Mouse (Mus musculus) neural tube, embryonic 12.5 days (tissue): ENCODE data around the gene Slc35f3. TPM values are rescaled to one million over a fixed set of nuclear protein-coding genes. Genes with fewer than 3 reads are reported as not detected.

Experiments
- ATAC-seq: fragments of 200-750 bp; cut with Nextera tagmentation; 2 replicates; pipeline ENCODE4 v1.8.0; 2017; ENCODE audit warnings: low read depth, mild to moderate bottlenecking, moderate TSS enrichment, moderate library complexity; ENCODE audit not compliant: low FRiP score
- H3K27ac ChIP-seq: fragments of 300-500 bp; sonication (generic); 2 replicates; pipeline ENCODE4 v1.5.1; 2016
- H3K27me3 ChIP-seq: fragments of 300-500 bp; sonication (generic); replicated peaks from 2 replicates; pipeline ENCODE4 v1.6.1; 2016; ENCODE audit warnings: mild to moderate bottlenecking
- H3K36me3 ChIP-seq: fragments of 300-500 bp; sonication (generic); 2 replicates; pipeline ENCODE4 v1.6.1; 2016; ENCODE audit warnings: mild to moderate bottlenecking
- H3K4me1 ChIP-seq: fragments of 300-500 bp; sonication (generic); 2 replicates; pipeline ENCODE4 v1.6.1; 2016
- H3K4me2 ChIP-seq: fragments of 300-500 bp; sonication (generic); replicated peaks from 2 replicates; pipeline ENCODE4 v1.6.1; 2016; ENCODE audit warnings: mild to moderate bottlenecking
- H3K4me3 ChIP-seq: fragments of 300-500 bp; sonication (generic); 2 replicates; pipeline ENCODE4 v1.5.1; 2016
- H3K9ac ChIP-seq: fragments of 300-500 bp; sonication (generic); 2 replicates; pipeline ENCODE4 v1.6.1; 2016; ENCODE audit warnings: mild to moderate bottlenecking
- H3K9me3 ChIP-seq: fragments of 300-500 bp; sonication (generic); 2 replicates; pipeline ENCODE4 v1.6.1; 2016; ENCODE audit warnings: mild to moderate bottlenecking
- WGBS: fragments of 180-500 bp; shearing (Covaris S2); methylation state at CpG from one replicate; pipeline ENCODE4 v1.1.7; 2016; 5-methylcytosine and 5-hydroxymethylcytosine counted together
- polyA plus RNA-seq: library from polyadenylated mRNA; unstranded; fragments of >200 nt; fragmentation: Nextera tagmentation; extraction: Ambion mirVana; gene quantifications from 2 replicates; pipeline ENCODE4 v1.2.1, GENCODE M21; 2016

The Slc35f3 gene
- polyA plus RNA-seq = 0.36 and 0.61 TPM in 2 replicates

DNA sequence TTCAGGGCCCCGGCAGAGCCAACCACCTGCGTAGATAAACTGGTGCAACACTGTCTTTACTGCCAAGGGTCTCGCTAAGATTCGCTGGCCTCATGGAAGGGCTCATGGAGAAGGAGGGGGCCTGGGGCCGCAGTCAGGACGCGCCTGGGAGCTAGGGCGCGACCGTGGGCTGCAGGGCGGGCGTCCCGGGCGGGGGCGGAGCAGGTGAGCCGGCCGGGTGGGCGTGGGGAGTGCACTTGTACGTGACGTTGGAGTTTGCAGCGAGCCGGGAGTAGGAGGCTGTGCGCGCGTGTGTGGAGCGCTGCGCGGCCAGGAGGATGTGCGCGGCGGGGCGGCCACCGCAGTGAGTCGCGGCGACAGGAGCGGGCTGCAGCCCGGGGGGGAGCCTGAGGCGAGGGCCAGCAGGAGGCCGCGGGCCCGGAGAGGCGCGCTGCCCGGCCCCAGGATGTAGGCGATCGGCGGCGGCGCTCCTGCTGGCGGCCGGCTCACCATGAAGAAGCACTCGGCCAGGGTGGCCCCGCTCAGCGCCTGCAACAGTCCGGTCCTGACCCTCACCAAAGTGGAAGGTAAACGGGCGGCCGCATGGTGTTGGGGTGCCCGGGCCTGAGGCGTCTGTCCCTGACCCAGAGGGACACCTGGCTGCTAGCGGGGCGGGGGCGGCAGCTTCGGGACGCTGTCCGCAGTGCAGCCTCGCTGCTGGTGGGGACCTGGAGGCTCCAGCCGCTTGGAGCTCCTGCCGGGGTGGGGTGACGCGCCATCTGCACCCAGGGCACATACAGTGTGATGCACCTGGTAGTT is at the start of gene Slc35f3:
Slc35f3 (plus strand) TSS at position 263 of the 798 bp plus-strand sequence.
- peaks cover 28% of the 10 kb centered on the region for H3K27me3 ChIP-seq
- H3K9me3 ChIP-seq = no peaks in the 10 kb centered on the region

DNA sequence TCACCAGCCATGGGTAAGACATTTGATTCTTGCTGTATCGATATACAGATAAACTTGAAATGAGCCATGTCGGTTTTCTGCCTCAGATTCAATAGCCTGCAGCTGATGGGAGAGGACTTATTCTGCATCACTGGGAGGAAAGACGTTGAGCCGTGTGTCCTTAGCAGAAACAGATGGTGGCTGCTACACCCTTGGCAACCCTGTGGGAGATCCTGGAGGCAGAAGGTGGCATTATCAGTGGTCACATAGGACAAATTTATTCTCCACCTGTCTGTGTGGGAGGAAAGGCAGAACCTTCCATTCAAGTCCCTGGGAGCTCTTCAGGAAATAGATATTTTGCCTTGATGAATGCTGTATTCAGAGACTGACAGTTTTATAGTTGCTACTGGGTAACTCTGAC is 47.9 kb upstream of the Slc35f3 start:
- no peak overlapping the region for H3K4me2 ChIP-seq
- H3K36me3 ChIP-seq = no peaks in the 10 kb centered on the region
- no peak overlapping the region for H3K9ac ChIP-seq
- no peaks in the 10 kb centered on the region for H3K9me3 ChIP-seq
- H3K4me3 ChIP-seq = no peak overlapping the region
- ATAC-seq = no peak
- 76% methylated on average over 4 of the region's 4 CpGs for WGBS
- H3K4me1 ChIP-seq = no peaks in the 10 kb centered on the region
- H3K27ac ChIP-seq = no peak overlapping the region
- no peaks in the 10 kb centered on the region for H3K27me3 ChIP-seq

More for the DNA sequence above, at the start of gene Slc35f3:
- WGBS = under 1% methylated on average over 72 of the region's 72 CpGs
- Histone ChIP-seq H3K4me1 (peaks cover 6% of the 10 kb centered on the region; the same call in 1 of the 2 replicates), H3K36me3 (no peaks in the 10 kb centered on the region), H3K4me3 (peak within 1 kb of the TSS; percentile 52), H3K27ac (no peak within 1 kb of the TSS), H3K4me2 (peak within 1 kb of the TSS; percentile 97), H3K9ac (peak within 1 kb of the TSS; percentile 56)
- peak; percentile 74 for ATAC-seq

DNA sequence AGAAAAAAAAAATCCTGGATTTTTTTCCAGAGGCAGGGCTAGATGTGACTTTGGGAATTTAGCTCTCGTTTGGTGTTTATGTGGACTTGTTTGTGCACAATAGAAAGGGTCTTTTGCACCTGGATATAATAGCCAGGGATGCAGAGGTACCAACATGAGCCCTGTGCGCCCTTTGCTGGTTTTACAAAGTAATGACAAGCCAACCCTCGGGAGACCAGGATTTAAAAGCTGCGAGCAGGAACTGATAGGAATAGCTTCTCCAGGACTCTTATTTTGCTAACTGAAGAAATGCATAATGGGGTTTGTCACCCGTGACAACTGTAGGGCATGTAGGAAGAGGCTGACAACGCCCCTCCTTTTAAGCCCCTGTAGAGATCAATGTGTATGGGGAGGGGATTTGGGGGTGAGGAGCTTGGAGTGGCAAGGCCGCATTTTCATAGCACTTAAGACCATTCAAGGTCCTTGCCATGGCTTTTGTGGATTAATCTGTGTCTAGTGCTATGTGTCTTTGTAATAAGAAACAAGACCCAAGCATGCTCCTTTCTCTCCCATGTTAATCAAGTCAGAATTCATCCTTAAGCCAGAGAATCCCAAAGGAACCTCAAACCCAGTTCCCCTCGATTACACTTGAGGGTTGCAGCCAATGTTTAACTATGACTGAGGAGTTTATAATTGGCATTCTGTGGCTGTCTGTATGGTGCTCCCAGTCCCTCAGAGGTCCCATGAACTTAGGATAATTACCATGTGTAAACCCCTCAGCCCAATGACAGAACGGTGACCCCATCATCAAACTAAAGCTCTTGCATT is 41.6 kb upstream of the Slc35f3 start:
- no peaks in the 10 kb centered on the region for H3K9me3 ChIP-seq
- no peaks in the 10 kb centered on the region for H3K27me3 ChIP-seq
- H3K9ac ChIP-seq = no peak overlapping the region
- H3K4me1 ChIP-seq = no peaks in the 10 kb centered on the region
- H3K27ac ChIP-seq = no peak overlapping the region
- no peak for ATAC-seq
- H3K4me3 ChIP-seq = no peak overlapping the region
- 42% methylated on average over 9 of the region's 9 CpGs for WGBS
- no peak overlapping the region for H3K4me2 ChIP-seq
- H3K36me3 ChIP-seq = no peaks in the 10 kb centered on the region

DNA sequence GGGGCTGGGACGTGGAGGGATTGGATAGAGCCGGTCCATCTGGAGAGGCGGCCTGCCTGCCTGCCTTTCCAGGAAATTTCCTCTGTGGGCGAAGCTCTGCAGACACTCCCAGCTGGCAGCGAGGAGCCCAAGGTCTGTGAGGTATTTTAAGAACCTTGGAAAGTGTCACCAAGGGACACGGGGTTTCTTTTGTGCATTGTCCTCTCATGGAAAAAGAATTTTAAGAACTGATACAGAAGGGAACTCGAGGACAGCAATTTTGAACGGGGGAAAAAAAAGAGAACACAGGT is 41.0 kb upstream of the Slc35f3 start:
- WGBS = 66% methylated on average over 8 of the region's 8 CpGs
- no peaks in the 10 kb centered on the region for H3K4me1 ChIP-seq
- no peak overlapping the region for H3K4me3 ChIP-seq
- H3K36me3 ChIP-seq = no peaks in the 10 kb centered on the region
- no peaks in the 10 kb centered on the region for H3K27me3 ChIP-seq
- no peak overlapping the region for H3K9ac ChIP-seq
- no peak overlapping the region for H3K4me2 ChIP-seq
- no peaks in the 10 kb centered on the region for H3K9me3 ChIP-seq
- ATAC-seq = no peak
- H3K27ac ChIP-seq = no peak overlapping the region

DNA sequence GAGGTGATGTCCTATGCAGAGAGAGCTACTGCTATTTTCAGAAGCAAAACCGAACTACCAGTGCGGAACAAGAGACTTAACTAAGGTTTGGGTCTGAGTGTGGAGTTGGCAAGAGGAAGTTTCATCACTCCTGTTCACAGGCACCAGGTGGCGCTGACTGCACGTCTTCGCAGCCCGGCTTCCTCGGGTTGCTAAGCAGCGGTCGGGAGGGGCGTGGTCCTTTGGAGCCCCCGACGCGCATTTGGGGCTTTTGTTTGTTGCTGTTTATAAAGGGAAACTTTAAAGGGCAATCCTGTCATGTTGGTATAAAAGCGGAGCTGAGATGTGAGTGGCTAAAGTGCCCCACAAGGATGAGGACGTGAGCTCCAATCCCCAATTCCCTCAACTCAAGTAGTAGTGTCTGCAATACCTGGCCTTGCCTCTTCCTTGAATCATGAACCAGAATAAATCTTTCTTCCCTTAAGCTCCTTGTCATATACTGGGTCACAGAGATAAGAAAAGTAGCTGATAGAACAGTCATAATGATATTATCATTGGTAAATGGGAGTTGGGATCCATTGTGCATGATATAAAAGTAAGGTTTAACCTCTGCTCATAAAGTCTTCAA is 40.1 kb upstream of the Slc35f3 start:
- H3K9ac ChIP-seq = no peak overlapping the region
- no peaks in the 10 kb centered on the region for H3K9me3 ChIP-seq
- peak; percentile 53; the same call in 1 of the 2 replicates for ATAC-seq
- no peaks in the 10 kb centered on the region for H3K36me3 ChIP-seq
- no peaks in the 10 kb centered on the region for H3K4me1 ChIP-seq
- WGBS = 4% methylated on average over 15 of the region's 15 CpGs
- no peaks in the 10 kb centered on the region for H3K27me3 ChIP-seq
- no peak overlapping the region for H3K27ac ChIP-seq
- H3K4me2 ChIP-seq = peak overlapping the region; percentile 52
- H3K4me3 ChIP-seq = no peak overlapping the region

DNA sequence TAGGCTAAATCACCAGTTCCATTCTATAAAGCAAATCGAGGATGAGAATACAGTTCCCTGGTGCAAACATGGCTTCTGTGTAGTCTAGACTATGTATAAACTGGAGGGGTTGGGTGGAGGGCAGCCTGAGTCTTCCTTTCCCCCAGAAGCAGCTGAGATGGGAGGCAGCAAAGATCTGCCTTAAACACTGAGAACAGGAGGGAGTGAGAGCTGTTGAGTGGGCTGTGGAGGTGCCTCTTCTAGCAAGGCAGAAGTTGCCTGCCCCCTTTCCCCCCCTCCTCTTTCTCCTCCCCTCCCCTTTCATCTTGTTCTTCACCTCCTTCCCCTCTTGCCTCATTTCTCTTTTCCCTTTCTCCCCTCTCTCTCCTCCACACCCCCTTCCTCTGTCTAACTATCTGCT is 33.2 kb upstream of the Slc35f3 start:
- H3K4me3 ChIP-seq = no peak overlapping the region
- no peak overlapping the region for H3K27ac ChIP-seq
- no peaks in the 10 kb centered on the region for H3K4me1 ChIP-seq
- H3K9me3 ChIP-seq = no peaks in the 10 kb centered on the region
- no peaks in the 10 kb centered on the region for H3K36me3 ChIP-seq
- H3K27me3 ChIP-seq = no peaks in the 10 kb centered on the region
- H3K4me2 ChIP-seq = no peak overlapping the region
- H3K9ac ChIP-seq = no peak overlapping the region
- ATAC-seq = no peak
- WGBS = 88% methylated on average over 1 of the region's 1 CpGs

DNA sequence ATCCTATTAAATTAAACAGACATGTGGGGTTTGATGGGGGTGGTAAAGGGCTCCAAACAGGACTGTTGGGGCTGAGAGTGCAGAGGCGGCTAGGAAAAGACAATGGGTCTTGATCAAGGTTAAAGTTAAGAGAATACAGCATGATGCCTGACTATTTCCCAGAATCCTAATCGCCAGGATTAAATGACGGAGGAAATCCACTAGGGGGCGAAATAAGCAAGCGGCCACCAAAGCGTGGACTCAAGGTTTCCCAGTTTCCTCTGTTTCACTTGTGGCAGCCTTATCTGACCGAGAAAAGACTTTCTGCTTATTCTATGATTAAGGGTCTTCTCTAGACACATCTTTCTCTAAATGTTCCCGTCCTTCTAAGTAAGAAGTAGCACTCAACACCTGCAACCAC is 31.2 kb upstream of the Slc35f3 start:
- H3K9me3 ChIP-seq = no peaks in the 10 kb centered on the region
- H3K4me1 ChIP-seq = no peaks in the 10 kb centered on the region
- no peaks in the 10 kb centered on the region for H3K27me3 ChIP-seq
- 32% methylated on average over 8 of the region's 8 CpGs for WGBS
- no peak overlapping the region for H3K9ac ChIP-seq
- H3K4me3 ChIP-seq = no peak overlapping the region
- no peak overlapping the region for H3K4me2 ChIP-seq
- no peak for ATAC-seq
- no peaks in the 10 kb centered on the region for H3K36me3 ChIP-seq
- no peak overlapping the region for H3K27ac ChIP-seq

DNA sequence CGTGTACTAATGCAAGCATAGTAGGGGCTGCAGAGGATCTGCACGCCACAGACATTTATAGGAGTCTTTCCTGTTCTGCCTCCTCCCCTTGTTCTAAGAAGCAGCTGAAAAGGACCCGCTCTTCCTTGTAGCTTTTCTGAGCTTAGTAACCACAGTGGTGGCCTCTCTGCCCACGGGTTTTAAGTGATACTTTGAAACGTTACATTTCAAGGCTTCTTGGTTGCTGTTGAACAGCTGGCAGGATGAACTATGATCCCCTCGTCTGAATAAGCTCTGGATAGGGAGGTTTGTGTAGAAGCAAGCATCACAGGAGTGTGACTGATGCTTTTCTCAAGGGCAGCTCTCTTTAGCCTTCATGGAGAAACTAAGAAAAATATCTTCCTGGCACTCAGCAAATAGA is 28.6 kb upstream of the Slc35f3 start:
- no peak overlapping the region for H3K27ac ChIP-seq
- H3K4me1 ChIP-seq = no peaks in the 10 kb centered on the region
- H3K9me3 ChIP-seq = no peaks in the 10 kb centered on the region
- H3K27me3 ChIP-seq = no peaks in the 10 kb centered on the region
- H3K4me2 ChIP-seq = no peak overlapping the region
- WGBS = 50% methylated on average over 6 of the region's 6 CpGs
- no peak overlapping the region for H3K4me3 ChIP-seq
- no peaks in the 10 kb centered on the region for H3K36me3 ChIP-seq
- no peak overlapping the region for H3K9ac ChIP-seq
- ATAC-seq = no peak

DNA sequence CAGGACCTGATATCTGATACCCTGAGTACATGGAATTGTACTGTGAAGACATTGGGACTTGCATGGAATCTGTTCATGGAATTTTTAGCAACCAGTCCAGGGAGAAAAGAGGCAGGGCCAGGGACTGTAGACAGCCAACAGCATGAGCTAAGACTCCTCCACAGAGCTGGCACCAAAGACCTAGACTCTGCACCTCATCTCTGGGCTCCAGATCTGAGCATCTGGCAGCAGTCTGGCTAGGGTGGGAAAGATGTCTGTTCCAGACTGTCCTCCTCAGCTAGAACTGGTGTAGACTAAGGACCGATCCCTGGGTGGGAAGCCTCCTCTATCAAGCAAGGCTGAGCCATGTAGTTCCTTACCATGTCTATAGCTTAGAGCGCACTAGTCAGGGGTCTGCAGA is 25.9 kb upstream of the Slc35f3 start:
- H3K27ac ChIP-seq = no peak overlapping the region
- no peaks in the 10 kb centered on the region for H3K9me3 ChIP-seq
- no peak for ATAC-seq
- no peak overlapping the region for H3K4me2 ChIP-seq
- H3K4me3 ChIP-seq = no peak overlapping the region
- H3K36me3 ChIP-seq = no peaks in the 10 kb centered on the region
- 96% methylated on average over 2 of the region's 2 CpGs for WGBS
- no peaks in the 10 kb centered on the region for H3K4me1 ChIP-seq
- H3K27me3 ChIP-seq = no peaks in the 10 kb centered on the region
- H3K9ac ChIP-seq = no peak overlapping the region

DNA sequence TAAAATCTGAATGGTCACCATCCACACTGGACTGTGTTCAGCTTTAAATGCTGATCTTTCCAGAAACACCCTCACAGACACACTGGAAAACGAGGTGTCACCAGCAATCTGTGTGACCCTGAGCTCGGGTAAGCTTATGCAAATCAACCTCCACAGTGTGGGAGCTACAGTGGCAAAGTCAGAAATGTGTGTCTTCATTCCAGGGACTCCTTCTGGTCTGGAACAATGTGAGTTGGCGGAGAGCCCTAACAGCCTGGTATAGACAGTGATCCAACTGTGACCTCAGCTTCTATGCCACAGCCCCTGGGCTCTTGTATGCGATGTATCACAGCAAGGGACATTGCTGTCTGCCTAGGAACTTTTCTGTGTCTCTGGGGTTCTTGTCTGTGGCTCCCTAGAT is 25.3 kb upstream of the Slc35f3 start:
- Histone ChIP-seq H3K36me3 (no peaks in the 10 kb centered on the region), H3K27ac (no peak overlapping the region), H3K4me1 (no peaks in the 10 kb centered on the region), H3K9me3 (no peaks in the 10 kb centered on the region), H3K9ac (no peak overlapping the region), H3K4me2 (no peak overlapping the region), H3K4me3 (no peak overlapping the region), H3K27me3 (no peaks in the 10 kb centered on the region)
- WGBS = 69% methylated on average over 4 of the region's 4 CpGs
- no peak for ATAC-seq

DNA sequence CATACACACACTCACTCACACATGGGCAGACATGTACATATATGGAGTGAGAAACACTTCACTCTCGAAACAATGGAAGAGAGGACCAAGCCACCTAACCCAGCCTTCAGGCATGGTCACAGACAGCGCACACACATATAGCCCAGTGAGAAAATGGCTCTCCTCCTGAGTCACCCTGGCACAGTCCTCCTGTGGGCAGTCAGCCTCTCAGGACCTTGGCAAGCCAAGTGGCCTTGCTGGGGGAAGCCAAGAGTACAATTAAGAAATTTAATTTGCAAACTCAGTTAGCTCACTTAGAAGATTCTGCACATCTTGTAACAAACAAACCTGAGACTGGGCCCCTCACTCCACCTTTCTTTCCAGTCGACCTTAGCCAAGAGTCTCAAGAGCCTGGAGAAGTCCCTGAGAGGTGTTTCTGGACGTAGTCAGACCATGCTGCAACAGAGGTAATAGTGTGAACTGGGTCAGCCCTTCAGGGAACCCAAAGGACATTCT is 23.4 kb upstream of the Slc35f3 start:
- Histone ChIP-seq H3K4me1 (no peaks in the 10 kb centered on the region), H3K36me3 (no peaks in the 10 kb centered on the region), H3K9ac (no peak overlapping the region), H3K27ac (no peak overlapping the region), H3K4me3 (no peak overlapping the region), H3K27me3 (no peaks in the 10 kb centered on the region), H3K9me3 (no peaks in the 10 kb centered on the region), H3K4me2 (no peak overlapping the region)
- ATAC-seq = no peak
- WGBS = 67% methylated on average over 4 of the region's 4 CpGs

DNA sequence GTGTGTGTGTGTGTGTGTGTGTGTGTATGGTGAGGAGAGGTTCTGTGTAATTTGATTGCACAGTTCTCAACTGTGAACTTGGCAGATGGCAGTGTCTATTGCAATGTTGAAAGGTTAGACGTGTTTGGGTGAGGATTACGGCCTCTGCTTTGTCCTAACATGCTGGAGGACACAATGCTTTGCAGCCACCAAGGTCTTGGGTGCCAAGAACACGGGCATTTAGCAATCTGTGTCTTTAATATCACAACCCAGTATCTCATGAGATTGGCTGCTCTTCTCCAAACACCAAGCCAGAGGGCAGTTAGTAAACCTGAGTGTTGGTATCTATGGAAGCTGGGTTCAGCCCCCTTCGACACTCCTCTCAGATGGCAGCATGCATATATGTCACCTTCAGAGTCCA is 22.5 kb upstream of the Slc35f3 start:
- Histone ChIP-seq H3K4me2 (no peak overlapping the region), H3K9me3 (no peaks in the 10 kb centered on the region), H3K36me3 (no peaks in the 10 kb centered on the region), H3K27ac (no peak overlapping the region), H3K4me3 (no peak overlapping the region), H3K9ac (no peak overlapping the region), H3K27me3 (no peaks in the 10 kb centered on the region), H3K4me1 (no peaks in the 10 kb centered on the region)
- ATAC-seq = no peak
- WGBS = 82% methylated on average over 4 of the region's 4 CpGs
